Mouse (Mus musculus) forebrain, embryonic 14.5 days (tissue): ENCODE results near the gene Fbxo24. TPM values are rescaled to one million over a fixed set of nuclear protein-coding genes. Genes with fewer than 3 reads are reported as not detected.

Experiments used
- ATAC-seq: fragments of 200-750 bp; cut with Nextera tagmentation; 2 replicates; pipeline ENCODE4 v1.8.0; 2017; ENCODE audit warnings: mild to moderate bottlenecking, moderate library complexity
- DNase-seq: peaks from one replicate; pipeline ENCODE4 v3.0.0-alpha.2; 2015; ENCODE audit warnings: low spot score
- H3K27ac ChIP-seq: fragments of 300-500 bp; sonication (generic); 2 replicates; pipeline ENCODE4 v1.5.1; 2014; ENCODE audit warnings: low read depth, mild to moderate bottlenecking, control low read depth, low read length, moderate library complexity
- H3K27me3 ChIP-seq: fragments of 300-500 bp; sonication (generic); replicated peaks from 2 replicates; pipeline ENCODE4 v1.6.1; 2014; ENCODE audit warnings: low read length, control low read depth, mixed read lengths; ENCODE audit not compliant: control insufficient read depth, insufficient read depth
- H3K36me3 ChIP-seq: fragments of 300-500 bp; sonication (generic); 2 replicates; pipeline ENCODE4 v1.6.1; 2014; ENCODE audit warnings: low read length, control low read depth; ENCODE audit not compliant: control insufficient read depth, insufficient read depth
- H3K4me1 ChIP-seq: fragments of 300-500 bp; sonication (generic); 2 replicates; pipeline ENCODE4 v1.6.1; 2014; ENCODE audit warnings: antibody characterized with exemption, low read length, control low read depth; ENCODE audit not compliant: control insufficient read depth, insufficient read depth
- H3K4me2 ChIP-seq: fragments of 300-500 bp; sonication (generic); 2 replicates; pipeline ENCODE4 v1.6.1; 2014; ENCODE audit warnings: mild to moderate bottlenecking, control low read depth, low read length
- H3K4me3 ChIP-seq: fragments of 300-500 bp; sonication (generic); 2 replicates; pipeline ENCODE4 v1.5.1; 2014; ENCODE audit warnings: low read depth, low read length, control low read depth
- H3K9ac ChIP-seq: fragments of 300-500 bp; sonication (generic); 2 replicates; pipeline ENCODE4 v1.6.1; 2014; ENCODE audit warnings: mild to moderate bottlenecking, low read length, control low read depth, moderate library complexity
- H3K9me3 ChIP-seq: fragments of 300-500 bp; sonication (generic); replicated peaks from 2 replicates; pipeline ENCODE4 v1.6.1; 2016; ENCODE audit warnings: low read length, control low read depth, mixed read lengths; ENCODE audit not compliant: control insufficient read depth
- WGBS: fragments of 180-500 bp; shearing (Covaris S2); extraction: QIAGEN DNeasy Blood & Tissue Kit; methylation state at CpG from one replicate; pipeline ENCODE4 v1.1.7; 2014; 5-methylcytosine and 5-hydroxymethylcytosine counted together
- polyA plus RNA-seq: library from polyadenylated mRNA; unstranded; fragments of >200 nt; fragmentation: Nextera tagmentation; extraction: Ambion mirVana; gene quantifications from 2 replicates; pipeline ENCODE4 v1.2.1, GENCODE M21; 2014

Fbxo24 gene
- 0.10 TPM in 1 of 2 replicates, not detected in the other for polyA plus RNA-seq

- Histone ChIP-seq H3K27ac (peak within 1 kb of the TSS; percentile 84), H3K27me3 (no peaks in the 10 kb centered on the region), H3K36me3 (peaks cover 12% of the 10 kb centered on the region), H3K4me3 (peak within 1 kb of the TSS; percentile 93), H3K9me3 (no peaks in the 10 kb centered on the region), H3K4me2 (peak within 1 kb of the TSS; percentile 74), H3K9ac (peak within 1 kb of the TSS; percentile 87), H3K4me1 (peaks cover 21% of the 10 kb centered on the region)
- peak; percentile 98 for ATAC-seq
- DNase-seq: peak; percentile 100
- WGBS: under 1% methylated on average over 44 of the region's 46 CpGs
These were observed at the start of gene Fbxo24, which contains the start of the genes Lrch4 and Gm20605 for GRCm38 (mm10) chr5:137628498-137629305. TSS of gene Fbxo24 (minus strand) at chr5:137629002. TSS of gene Lrch4 (plus strand) at chr5:137629121. TSS of gene Gm20605 (plus strand) at chr5:137629175.

DNA sequence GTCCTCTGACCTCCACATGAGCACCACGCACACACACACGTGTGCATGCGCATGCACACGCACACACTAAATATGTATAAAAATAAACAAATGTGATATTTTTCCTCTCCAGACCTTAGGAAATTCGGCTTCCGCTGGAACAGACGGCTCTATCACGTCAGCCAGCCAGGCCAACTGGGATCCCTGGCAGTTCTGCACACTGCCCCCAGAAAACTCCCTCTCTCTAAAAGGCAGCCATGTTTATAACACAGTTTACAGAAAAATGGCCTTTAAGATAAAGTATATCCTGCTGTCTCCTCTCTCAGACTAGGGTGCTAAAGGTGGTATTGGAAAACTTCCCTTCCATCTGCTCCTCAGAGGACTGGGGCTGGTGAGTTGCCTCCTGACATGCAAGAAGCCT lies 49.1 kb upstream of the Fbxo24 start:
- H3K27ac ChIP-seq: no peak overlapping the region
- no peak overlapping the region for H3K4me3 ChIP-seq
- no peak overlapping the region for H3K4me2 ChIP-seq
- 96% methylated on average over 8 of the region's 8 CpGs for WGBS
- H3K9me3 ChIP-seq: no peaks in the 10 kb centered on the region
- no peaks in the 10 kb centered on the region for H3K36me3 ChIP-seq
- H3K27me3 ChIP-seq: no peaks in the 10 kb centered on the region
- no peak for ATAC-seq
- DNase-seq: no peak
- H3K9ac ChIP-seq: no peak overlapping the region
- peaks cover under 1% of the 10 kb centered on the region for H3K4me1 ChIP-seq

- Histone ChIP-seq H3K36me3 (no peaks in the 10 kb centered on the region), H3K9me3 (no peaks in the 10 kb centered on the region), H3K4me3 (no peak overlapping the region), H3K4me1 (no peaks in the 10 kb centered on the region), H3K27ac (no peak overlapping the region), H3K4me2 (no peak overlapping the region), H3K27me3 (no peaks in the 10 kb centered on the region), H3K9ac (no peak overlapping the region)
- 95% methylated on average over 8 of the region's 8 CpGs for WGBS
- ATAC-seq: no peak
- DNase-seq: no peak
These were observed 46.0 kb upstream of the Fbxo24 start for GRCm38 (mm10) chr5:137674786-137675185.

DNA sequence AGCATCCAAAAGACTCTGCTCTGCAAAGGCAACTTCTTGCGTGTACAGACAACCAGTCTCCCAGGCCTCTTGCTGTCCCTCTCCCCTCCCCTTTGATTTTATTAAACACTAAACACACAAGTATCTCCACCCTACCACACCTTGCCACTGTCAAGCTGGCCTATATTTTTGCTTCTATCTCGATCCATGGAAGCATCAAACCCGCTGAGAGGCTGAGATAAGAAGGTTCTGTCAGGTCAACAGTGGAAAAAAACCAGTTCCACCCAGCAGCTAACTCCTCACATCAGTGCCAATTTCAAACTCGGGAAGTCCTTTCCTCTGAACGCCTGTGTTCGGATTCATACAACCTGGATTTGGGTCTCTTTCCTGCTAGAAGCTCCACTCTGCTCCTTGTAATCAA lies 44.2 kb upstream of the Fbxo24 start:
- ATAC-seq (no peak), DNase-seq (no peak)
- Histone ChIP-seq H3K27me3 (no peaks in the 10 kb centered on the region), H3K4me1 (no peaks in the 10 kb centered on the region), H3K36me3 (no peaks in the 10 kb centered on the region), H3K9ac (no peak overlapping the region), H3K4me3 (no peak overlapping the region), H3K4me2 (no peak overlapping the region), H3K27ac (no peak overlapping the region), H3K9me3 (no peaks in the 10 kb centered on the region)
- 93% methylated on average over 6 of the region's 6 CpGs for WGBS

- WGBS: 86% methylated on average over 5 of the region's 5 CpGs
These were observed 43.6 kb upstream of the Fbxo24 start for GRCm38 (mm10) chr5:137672361-137672760.

DNA sequence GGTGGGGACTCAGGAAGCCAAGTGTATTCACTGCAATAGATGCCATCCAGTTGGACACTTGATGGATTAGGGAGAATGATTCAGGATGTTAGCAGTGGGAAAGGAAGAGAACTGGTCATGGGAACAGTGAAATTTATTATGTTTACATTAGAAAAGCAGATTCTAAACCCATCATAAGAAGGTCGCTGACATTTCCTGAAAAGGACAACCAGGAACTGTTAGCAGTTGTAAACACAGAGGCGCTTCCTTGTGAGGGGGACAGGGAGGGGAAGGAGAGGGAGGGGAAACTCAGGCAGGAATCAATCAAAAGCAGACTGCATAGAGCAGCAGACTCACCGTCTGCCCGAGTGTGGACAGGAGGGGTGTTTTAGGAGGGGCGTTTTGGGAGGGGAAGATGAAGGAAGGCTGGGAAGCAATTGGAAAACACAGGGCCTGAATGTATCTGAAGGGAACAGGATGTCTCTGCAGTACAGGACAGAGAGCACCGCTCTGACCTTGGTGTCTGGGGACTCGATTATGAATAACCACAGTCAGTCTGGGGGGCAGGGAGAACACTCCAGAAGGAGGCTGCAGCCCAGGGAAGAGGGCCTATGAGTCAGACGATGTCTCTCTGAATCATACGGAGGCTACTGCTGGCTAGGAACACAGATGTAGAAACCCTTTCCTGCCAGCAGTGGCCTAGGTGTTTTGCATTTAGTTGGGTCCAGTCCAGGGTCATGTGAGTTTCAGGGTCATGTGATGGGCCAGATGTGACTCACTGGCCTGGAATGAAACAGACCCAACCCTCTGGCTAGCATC lies 42.8 kb upstream of the Fbxo24 start:
- ATAC-seq (no peak), DNase-seq (no peak)
- no peak overlapping the region for H3K9ac ChIP-seq
- H3K27ac ChIP-seq: 0 out of 2 replicates have a peak overlapping the region, but pooled peaks have one; percentile 9
- no peaks in the 10 kb centered on the region for H3K9me3 ChIP-seq
- 60% methylated on average over 9 of the region's 9 CpGs for WGBS
- no peak overlapping the region for H3K4me2 ChIP-seq
- H3K27me3 ChIP-seq: no peaks in the 10 kb centered on the region
- H3K4me3 ChIP-seq: no peak overlapping the region
- H3K36me3 ChIP-seq: peaks cover 11% of the 10 kb centered on the region
- H3K4me1 ChIP-seq: no peaks in the 10 kb centered on the region

More at GRCm38 (mm10) chr5:137672361-137672760, 43.6 kb upstream of the Fbxo24 start:
- Histone ChIP-seq H3K9me3 (no peaks in the 10 kb centered on the region), H3K27ac (no peak overlapping the region), H3K9ac (no peak overlapping the region), H3K36me3 (peaks cover 4% of the 10 kb centered on the region), H3K4me3 (no peak overlapping the region), H3K4me1 (no peaks in the 10 kb centered on the region), H3K4me2 (no peak overlapping the region), H3K27me3 (no peaks in the 10 kb centered on the region)
- DNase-seq: no peak
- ATAC-seq: no peak

- Histone ChIP-seq H3K9me3 (no peaks in the 10 kb centered on the region), H3K4me2 (no peak overlapping the region), H3K27me3 (no peaks in the 10 kb centered on the region), H3K36me3 (peaks cover 23% of the 10 kb centered on the region), H3K4me3 (no peak overlapping the region), H3K9ac (no peak overlapping the region), H3K4me1 (no peaks in the 10 kb centered on the region), H3K27ac (no peak overlapping the region)
- DNase-seq (no peak), ATAC-seq (no peak)
- 92% methylated on average over 1 of the region's 1 CpGs for WGBS
These were observed 41.4 kb upstream of the Fbxo24 start for GRCm38 (mm10) chr5:137670240-137670639.

DNA sequence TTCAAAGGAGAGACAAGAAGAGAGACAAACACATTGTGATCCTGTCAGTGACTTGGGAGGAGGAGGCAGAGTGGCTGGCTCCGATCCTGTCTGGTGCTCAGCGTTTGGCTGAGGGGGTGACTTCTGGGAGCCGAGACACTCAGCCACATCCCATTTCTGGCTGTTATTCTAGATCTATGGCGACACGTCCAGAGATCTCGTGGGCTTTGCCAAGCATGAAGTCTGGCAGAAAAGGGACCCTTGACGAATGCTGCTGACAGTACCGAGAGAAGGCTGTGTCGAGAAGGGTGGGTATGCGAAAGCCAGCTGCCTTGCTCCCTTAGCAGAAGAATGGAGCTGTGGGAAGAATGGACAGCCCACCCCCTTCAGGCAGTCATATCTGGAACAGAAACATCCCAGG lies 40.2 kb upstream of the Fbxo24 start:
- H3K9ac ChIP-seq: no peak overlapping the region
- no peaks in the 10 kb centered on the region for H3K9me3 ChIP-seq
- no peaks in the 10 kb centered on the region for H3K4me1 ChIP-seq
- ATAC-seq (no peak), DNase-seq (no peak)
- H3K4me3 ChIP-seq: no peak overlapping the region
- H3K27ac ChIP-seq: no peak overlapping the region
- 80% methylated on average over 10 of the region's 10 CpGs for WGBS
- H3K4me2 ChIP-seq: no peak overlapping the region
- peaks cover 31% of the 10 kb centered on the region for H3K36me3 ChIP-seq
- H3K27me3 ChIP-seq: no peaks in the 10 kb centered on the region
